Mouse (Mus musculus) brain, embryonic 14.5 days (tissue): ENCODE measurements around the gene Tacr3. TPM values are rescaled to one million over a fixed set of nuclear protein-coding genes. Genes with fewer than 3 reads are reported as not detected.

Experiments used
- DNase-seq: peaks from one replicate; pipeline ENCODE4 v3.0.0-alpha.2; 2011; ENCODE audit warnings: low read depth
- CTCF ChIP-seq: fragments of 200-500 bp; IDR thresholded peaks from 2 replicates; pipeline ENCODE4 v1.5.1; 2012; ENCODE audit warnings: inconsistent platforms, mild to moderate bottlenecking, moderate library complexity, borderline replicate concordance; ENCODE audit not compliant: insufficient read depth, insufficient read length; ENCODE audit errors: extremely low read depth
- POLR2A ChIP-seq: fragments of 200-500 bp; IDR thresholded peaks from 2 replicates; pipeline ENCODE4 v1.6.1; 2012; ENCODE audit warnings: mild to moderate bottlenecking, inconsistent platforms, borderline replicate concordance; ENCODE audit not compliant: poor library complexity, insufficient read depth, insufficient read length, severe bottlenecking; ENCODE audit errors: extremely low read depth
- polyA plus RNA-seq: library from polyadenylated mRNA; depleted of rRNA; stranded (reverse); fragments of >200 nt; gene quantifications from 2 replicates; pipeline ENCODE4 v1.2.3, GENCODE M21; 2012; rRNA removed

Gene Tacr3
- polyA plus RNA-seq, result 1.1 and 2.7 TPM in 2 replicates

- DNase-seq, result peak; percentile 58
- TF ChIP-seq POLR2A (no peak), CTCF (no peak)
Measured at GRCm38 (mm10) chr3:134828875-134829530, at the start of gene Tacr3. Gene Tacr3 (plus strand): TSS chr3:134829007.

GRCm38 (mm10) chr3:134828492-134828874 lies 324 bp upstream of the Tacr3 start:
- no peak for TF ChIP-seq POLR2A
- TF ChIP-seq CTCF, result no peak
- DNase-seq, result no peak

- TF ChIP-seq POLR2A (no peak), CTCF (0 out of 2 replicates have a peak, but pooled peaks have one; percentile 0)
Measured at GRCm38 (mm10) chr3:134829531-134829921, 719 bp downstream of the Tacr3 start.

GRCm38 (mm10) chr3:134851342-134851741 lies 22.5 kb downstream of the Tacr3 start:
- no peak for TF ChIP-seq CTCF
- no peak for TF ChIP-seq POLR2A
- peak; percentile 43 for DNase-seq

More at GRCm38 (mm10) chr3:134829531-134829921, 719 bp downstream of the Tacr3 start:
- DNase-seq, result peak; percentile 57

- no peak for TF ChIP-seq CTCF
- TF ChIP-seq POLR2A, result no peak
- no peak for DNase-seq
Measured at GRCm38 (mm10) chr3:134877701-134878100, 48.9 kb downstream of the Tacr3 start.

- DNase-seq, result no peak
- TF ChIP-seq POLR2A, result no peak
- no peak for TF ChIP-seq CTCF
Measured at GRCm38 (mm10) chr3:134895831-134896230, 67.0 kb downstream of the Tacr3 start.

GRCm38 (mm10) chr3:134908890-134909289 lies 80.1 kb downstream of the Tacr3 start:
- DNase-seq, result no peak

GRCm38 (mm10) chr3:134934703-134935102 lies 105.9 kb downstream of the Tacr3 start:
- no peak for TF ChIP-seq POLR2A
- no peak for TF ChIP-seq CTCF
- DNase-seq, result peak; percentile 44

More at GRCm38 (mm10) chr3:134908890-134909289, 80.1 kb downstream of the Tacr3 start:
- no peak for TF ChIP-seq CTCF
- no peak for TF ChIP-seq POLR2A

- DNase-seq, result peak; percentile 79
- TF ChIP-seq CTCF (no peak), POLR2A (no peak)
Measured at GRCm38 (mm10) chr3:134935461-134935860, 106.7 kb downstream of the Tacr3 start.

GRCm38 (mm10) chr3:134963461-134963860 lies 134.7 kb downstream of the Tacr3 start:
- DNase-seq, result peak; percentile 69
- no peak for TF ChIP-seq CTCF
- no peak for TF ChIP-seq POLR2A

GRCm38 (mm10) chr3:134978902-134979301 lies 150.1 kb downstream of the Tacr3 start:
- TF ChIP-seq CTCF (no peak), POLR2A (no peak)
- DNase-seq, result no peak

GRCm38 (mm10) chr3:134980140-134980539 lies 151.3 kb downstream of the Tacr3 start:
- peak; percentile 8 for DNase-seq
- TF ChIP-seq POLR2A, result no peak
- no peak for TF ChIP-seq CTCF
